Mouse (Mus musculus) right cerebral cortex, postnatal 25 days (tissue): Measurements from ENCODE around the gene Ksr1.

Experiments used
- DNase-seq: peaks from one replicate; pipeline ENCODE4 v3.0.0; 2022

Ksr1 gene

GRCm38 (mm10) chr11:79145283-79146265 is 633 bp downstream of the Ksr1 start:
- no peak for DNase-seq

DNA sequence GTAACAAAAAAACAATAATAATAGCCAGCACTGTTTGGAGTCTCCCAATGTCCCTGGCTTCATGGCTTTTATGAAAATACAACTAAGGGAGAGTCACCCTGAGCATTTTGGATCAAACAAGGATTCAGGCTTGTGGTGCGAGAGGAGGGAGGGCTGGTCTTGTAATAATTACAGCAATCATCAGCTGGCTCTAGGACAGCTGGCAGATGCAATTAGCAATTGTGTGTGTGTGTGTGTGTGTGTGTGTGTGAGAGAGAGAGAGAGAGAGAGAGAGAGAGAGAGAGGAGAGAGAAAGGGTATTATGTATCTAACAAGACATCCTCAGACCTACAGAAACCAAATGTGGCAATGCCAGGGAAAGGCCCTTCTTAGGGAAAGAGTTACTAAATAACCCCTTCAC is 1.5 kb downstream of the Ksr1 start:
- no peak for DNase-seq

- DNase-seq, result no peak
Observed at GRCm38 (mm10) chr11:79144043-79144591, 2.1 kb downstream of the Ksr1 start.

DNA sequence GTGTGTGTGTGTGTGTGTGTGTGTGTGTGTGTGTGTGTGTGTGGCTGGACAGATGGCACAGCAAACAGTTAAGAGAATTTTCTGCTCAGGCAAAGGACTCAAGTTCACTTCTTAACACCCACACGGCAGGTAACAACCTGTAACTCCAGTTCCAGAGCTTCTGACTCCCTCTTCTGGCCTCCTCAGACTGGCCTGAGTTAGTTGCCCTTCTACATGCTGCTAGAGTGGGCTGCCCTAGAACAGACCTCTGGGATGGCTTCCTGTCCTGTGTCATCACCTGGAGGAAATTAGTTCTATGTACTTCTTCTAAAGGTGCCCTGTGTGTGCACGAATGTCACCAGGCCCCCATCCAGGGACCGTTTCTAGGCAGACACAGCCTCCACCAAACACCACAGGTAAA is 2.9 kb downstream of the Ksr1 start:
- no peak for DNase-seq

- no peak for DNase-seq
Observed at GRCm38 (mm10) chr11:79142381-79142780, 3.8 kb downstream of the Ksr1 start.

GRCm38 (mm10) chr11:79141235-79142109 is 4.7 kb downstream of the Ksr1 start:
- no peak for DNase-seq

DNA sequence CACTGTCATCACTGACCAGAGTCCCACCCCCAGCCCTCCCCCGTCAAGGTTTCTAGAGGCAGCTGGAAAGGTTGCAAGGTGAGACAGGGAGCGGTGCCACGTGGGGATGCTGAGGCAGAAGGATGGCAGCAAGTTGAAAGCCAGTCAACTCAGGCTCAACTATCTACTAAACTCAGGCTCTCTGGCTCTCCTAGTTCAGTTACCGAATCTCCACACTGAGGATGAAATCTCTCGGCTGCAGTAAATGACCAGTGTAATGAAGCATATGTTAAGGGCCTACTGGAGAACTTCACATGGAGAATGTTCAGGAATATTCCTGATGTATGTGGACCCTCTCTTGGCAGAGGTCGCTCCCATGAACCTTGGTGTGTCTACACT is 5.7 kb downstream of the Ksr1 start:
- DNase-seq, result no peak

DNA sequence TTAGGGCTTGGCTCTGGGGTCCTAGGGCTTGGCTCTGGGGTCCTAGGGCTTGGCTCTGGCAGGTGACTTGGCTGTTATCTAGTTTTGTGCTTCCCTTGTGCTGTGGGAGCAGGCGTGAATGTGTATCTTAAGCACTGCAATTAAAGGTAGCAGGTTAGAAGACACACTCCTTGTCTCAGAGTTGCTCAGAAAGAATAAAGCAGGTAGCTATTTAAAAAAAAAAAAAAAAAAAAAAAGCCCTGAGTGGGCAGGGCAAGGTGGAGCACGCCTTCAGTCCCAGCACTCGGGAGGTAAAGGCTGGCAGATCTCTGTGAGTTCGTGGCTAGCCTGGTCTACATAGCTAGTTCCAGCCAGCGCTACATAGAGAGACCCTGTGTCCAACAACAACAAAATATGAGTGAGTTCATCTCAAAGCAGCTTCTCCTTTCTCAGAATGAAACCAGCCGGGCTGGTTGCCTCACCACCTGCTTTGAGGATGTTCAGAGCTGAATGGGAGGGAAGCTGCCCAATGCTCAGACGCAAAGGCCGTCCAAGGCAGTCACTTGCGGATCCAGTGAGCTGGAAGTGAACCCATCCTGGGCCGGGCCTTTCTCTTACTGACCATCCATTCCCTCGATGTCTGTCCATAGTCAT is 6.2 kb downstream of the Ksr1 start:
- DNase-seq, result no peak

- DNase-seq, result no peak
Observed at GRCm38 (mm10) chr11:79138621-79139020, 7.6 kb downstream of the Ksr1 start.

DNA sequence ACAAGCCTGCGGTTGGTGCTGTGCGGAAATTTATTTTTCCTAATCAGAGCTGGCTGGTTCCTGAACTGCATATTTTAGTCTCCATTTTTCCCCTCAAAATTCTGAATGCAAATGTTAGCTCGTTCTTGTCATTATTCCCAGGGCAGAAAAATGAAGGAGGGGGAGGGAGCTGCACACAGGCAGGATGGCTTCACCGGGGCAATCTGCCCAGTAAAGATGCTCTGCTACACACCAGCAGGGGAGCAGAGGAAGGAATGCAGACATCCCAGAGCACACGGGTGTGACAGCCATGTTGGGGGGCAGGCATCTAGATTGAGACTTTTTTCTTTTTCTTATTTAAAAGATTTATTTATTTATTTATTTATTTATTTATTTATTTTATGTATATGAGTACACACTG is 9.0 kb downstream of the Ksr1 start:
- DNase-seq, result no peak

GRCm38 (mm10) chr11:79135685-79136360 is 10.4 kb downstream of the Ksr1 start:
- DNase-seq, result no peak

DNA sequence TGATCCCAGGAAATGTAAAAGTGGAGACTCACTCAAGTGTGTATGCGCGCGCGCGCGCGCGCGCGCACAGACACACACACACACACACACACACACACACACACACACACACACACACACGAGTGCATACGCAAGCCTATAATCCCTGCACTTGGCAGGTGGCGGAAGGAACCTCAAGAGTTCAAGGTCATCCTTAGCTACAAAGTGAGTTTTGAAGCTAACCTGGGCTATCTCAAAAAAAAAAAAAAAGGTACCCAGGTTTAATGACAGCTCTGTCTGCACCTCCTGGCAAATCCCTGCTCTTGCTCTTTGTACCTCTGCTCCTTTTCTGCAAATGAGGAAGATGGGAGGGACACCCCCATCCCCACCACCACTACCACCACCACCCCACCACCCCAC is 11.1 kb downstream of the Ksr1 start:
- no peak for DNase-seq

- no peak for DNase-seq
Observed at GRCm38 (mm10) chr11:79134416-79135104, 11.6 kb downstream of the Ksr1 start.

GRCm38 (mm10) chr11:79133961-79134360 is 12.2 kb downstream of the Ksr1 start:
- no peak for DNase-seq

GRCm38 (mm10) chr11:79133051-79133450 is 13.2 kb downstream of the Ksr1 start:
- no peak for DNase-seq

- DNase-seq, result no peak
Observed at GRCm38 (mm10) chr11:79131949-79132411, 14.2 kb downstream of the Ksr1 start.

GRCm38 (mm10) chr11:79129388-79130356 is 16.5 kb downstream of the Ksr1 start:
- DNase-seq, result no peak

GRCm38 (mm10) chr11:79128233-79128632 is 18.0 kb downstream of the Ksr1 start:
- DNase-seq, result no peak

GRCm38 (mm10) chr11:79126963-79127362 is 19.2 kb downstream of the Ksr1 start:
- DNase-seq, result no peak

- DNase-seq, result no peak
Observed at GRCm38 (mm10) chr11:79125775-79126174, 20.4 kb downstream of the Ksr1 start.
